Mouse (Mus musculus) hindbrain, embryonic 16.5 days (tissue): ENCODE measurements at regions not wholly inside any gene's neighbourhood (a gene's known extent, or its start where the extent isn't known, plus 50 kb on each side); places are given as distances from the start of the nearest gene placed in this dataset.
A peak's percentile ranks its signal among the peaks of the same experiment; 100 is the strongest.

Experiments
- ATAC-seq: fragments of 200-750 bp; cut with Nextera tagmentation; 2 replicates; pipeline ENCODE4 v1.8.0; 2017; ENCODE audit warnings: moderate TSS enrichment, moderate library complexity
- H3K27ac ChIP-seq: fragments of 300-500 bp; sonication (generic); 2 replicates; pipeline ENCODE4 v1.5.1; 2014; ENCODE audit warnings: low read depth, mild to moderate bottlenecking, control low read depth, low read length, moderate library complexity
- H3K27me3 ChIP-seq: fragments of 300-500 bp; sonication (generic); replicated peaks from 2 replicates; pipeline ENCODE4 v1.6.1; 2014; ENCODE audit warnings: low read length; ENCODE audit not compliant: control insufficient read depth, insufficient read depth
- H3K36me3 ChIP-seq: fragments of 300-500 bp; sonication (generic); 2 replicates; pipeline ENCODE4 v1.6.1; 2014; ENCODE audit warnings: mild to moderate bottlenecking, low read length, moderate library complexity, mixed read lengths; ENCODE audit not compliant: control insufficient read depth, insufficient read depth
- H3K4me1 ChIP-seq: fragments of 300-500 bp; sonication (generic); 2 replicates; pipeline ENCODE4 v1.6.1; 2014; ENCODE audit warnings: low read depth, low read length; ENCODE audit not compliant: control insufficient read depth, insufficient read depth
- H3K4me2 ChIP-seq: fragments of 300-500 bp; sonication (generic); 2 replicates; pipeline ENCODE4 v1.6.1; 2014; ENCODE audit warnings: mild to moderate bottlenecking, low read length, control low read depth, moderate library complexity
- H3K4me3 ChIP-seq: fragments of 300-500 bp; sonication (generic); 2 replicates; pipeline ENCODE4 v1.5.1; 2014; ENCODE audit warnings: mild to moderate bottlenecking, low read length, control low read depth, moderate library complexity
- H3K9ac ChIP-seq: fragments of 300-500 bp; sonication (generic); 2 replicates; pipeline ENCODE4 v1.6.1; 2014; ENCODE audit warnings: low read depth, mild to moderate bottlenecking, control low read depth, low read length, moderate library complexity
- H3K9me3 ChIP-seq: fragments of 300-500 bp; sonication (generic); 2 replicates; pipeline ENCODE4 v1.6.1; 2014; ENCODE audit warnings: mild to moderate bottlenecking, low read length, moderate library complexity; ENCODE audit not compliant: control insufficient read depth
- WGBS: fragments of 180-500 bp; shearing (Covaris S2); extraction: QIAGEN DNeasy Blood & Tissue Kit; methylation state at CpG from one replicate; pipeline ENCODE4 v1.1.7; 2014; 5-methylcytosine and 5-hydroxymethylcytosine counted together

- WGBS = 100% methylated on average over 1 of the region's 1 CpGs
- no peaks in the 10 kb centered on the region for H3K4me1 ChIP-seq
- ATAC-seq = no peak
- no peak overlapping the region for H3K9ac ChIP-seq
- no peak overlapping the region for H3K27ac ChIP-seq
- H3K36me3 ChIP-seq = no peaks in the 10 kb centered on the region
- H3K4me3 ChIP-seq = no peak overlapping the region
- no peak overlapping the region for H3K4me2 ChIP-seq
- H3K9me3 ChIP-seq = no peaks in the 10 kb centered on the region; the same call in 1 of the 2 replicates
- H3K27me3 ChIP-seq = no peaks in the 10 kb centered on the region
These were observed 86.1 kb upstream of the Gjb5 start for GRCm38 (mm10) chr4:127444056-127444455.

GRCm38 (mm10) chr4:127442001-127442400 is 84.0 kb upstream of the Gjb5 start:
- Histone ChIP-seq H3K4me2 (no peak overlapping the region), H3K9ac (no peak overlapping the region), H3K36me3 (no peaks in the 10 kb centered on the region), H3K4me1 (no peaks in the 10 kb centered on the region), H3K27ac (no peak overlapping the region), H3K4me3 (no peak overlapping the region), H3K9me3 (no peaks in the 10 kb centered on the region), H3K27me3 (no peaks in the 10 kb centered on the region)
- ATAC-seq = no peak
- 65% methylated on average over 4 of the region's 4 CpGs for WGBS

GRCm38 (mm10) chr4:127440602-127441001 is 82.6 kb upstream of the Gjb5 start:
- H3K9ac ChIP-seq = no peak overlapping the region
- no peaks in the 10 kb centered on the region for H3K27me3 ChIP-seq
- H3K36me3 ChIP-seq = no peaks in the 10 kb centered on the region
- no peak overlapping the region for H3K4me3 ChIP-seq
- whole genome bisulfite sequencing = 75% methylated on average over 7 of the region's 7 CpGs
- H3K27ac ChIP-seq = no peak overlapping the region
- no peaks in the 10 kb centered on the region for H3K9me3 ChIP-seq
- no peak overlapping the region for H3K4me2 ChIP-seq
- H3K4me1 ChIP-seq = no peaks in the 10 kb centered on the region
- ATAC-seq = no peak

- no peak for ATAC-seq
- Histone ChIP-seq H3K4me3 (no peak overlapping the region), H3K27ac (no peak overlapping the region), H3K4me1 (no peaks in the 10 kb centered on the region), H3K36me3 (no peaks in the 10 kb centered on the region), H3K4me2 (no peak overlapping the region), H3K9me3 (no peaks in the 10 kb centered on the region), H3K27me3 (no peaks in the 10 kb centered on the region), H3K9ac (no peak overlapping the region)
- WGBS = 28% methylated on average over 7 of the region's 8 CpGs
These were observed 77.1 kb upstream of the Gjb5 start for GRCm38 (mm10) chr4:127435076-127435475.

GRCm38 (mm10) chr4:127430237-127430636 is 72.3 kb upstream of the Gjb5 start:
- WGBS = 14% methylated on average over 1 of the region's 1 CpGs
- no peaks in the 10 kb centered on the region for H3K36me3 ChIP-seq
- H3K4me3 ChIP-seq = no peak overlapping the region
- H3K27ac ChIP-seq = no peak overlapping the region; the same call in 1 of the 2 replicates
- H3K27me3 ChIP-seq = no peaks in the 10 kb centered on the region
- no peak overlapping the region for H3K9ac ChIP-seq
- no peaks in the 10 kb centered on the region for H3K4me1 ChIP-seq
- H3K4me2 ChIP-seq = no peak overlapping the region
- ATAC-seq = no peak
- H3K9me3 ChIP-seq = no peaks in the 10 kb centered on the region

GRCm38 (mm10) chr4:127429748-127430147 is 71.8 kb upstream of the Gjb5 start:
- H3K27me3 ChIP-seq = no peaks in the 10 kb centered on the region
- no peak overlapping the region for H3K4me2 ChIP-seq
- H3K36me3 ChIP-seq = no peaks in the 10 kb centered on the region
- H3K9ac ChIP-seq = no peak overlapping the region
- H3K9me3 ChIP-seq = no peaks in the 10 kb centered on the region
- 55% methylated on average over 1 of the region's 1 CpGs for WGBS
- no peak for ATAC-seq
- no peak overlapping the region for H3K27ac ChIP-seq
- no peak overlapping the region for H3K4me3 ChIP-seq
- H3K4me1 ChIP-seq = no peaks in the 10 kb centered on the region

- WGBS = 47% methylated on average over 7 of the region's 7 CpGs
- Histone ChIP-seq H3K9ac (no peak overlapping the region), H3K36me3 (no peaks in the 10 kb centered on the region), H3K27ac (no peak overlapping the region), H3K4me1 (peaks cover 11% of the 10 kb centered on the region), H3K9me3 (no peaks in the 10 kb centered on the region), H3K27me3 (no peaks in the 10 kb centered on the region), H3K4me3 (no peak overlapping the region), H3K4me2 (no peak overlapping the region)
- ATAC-seq = no peak
These were observed 65.9 kb upstream of the Gjb5 start for GRCm38 (mm10) chr4:127423855-127424254.

GRCm38 (mm10) chr4:127421927-127422450 is 64.0 kb upstream of the Gjb5 start:
- Histone ChIP-seq H3K27ac (no peak overlapping the region), H3K9ac (no peak overlapping the region), H3K4me2 (no peak overlapping the region), H3K36me3 (no peaks in the 10 kb centered on the region), H3K27me3 (no peaks in the 10 kb centered on the region), H3K4me1 (peaks cover 22% of the 10 kb centered on the region), H3K9me3 (no peaks in the 10 kb centered on the region), H3K4me3 (no peak overlapping the region)
- 80% methylated on average over 6 of the region's 6 CpGs for WGBS
- ATAC-seq = no peak

- Histone ChIP-seq H3K27ac (no peak overlapping the region), H3K4me2 (no peak overlapping the region), H3K4me1 (peaks cover 22% of the 10 kb centered on the region), H3K27me3 (no peaks in the 10 kb centered on the region), H3K9ac (no peak overlapping the region), H3K9me3 (no peaks in the 10 kb centered on the region), H3K4me3 (no peak overlapping the region), H3K36me3 (no peaks in the 10 kb centered on the region)
- ATAC-seq = no peak
- WGBS = 75% methylated on average over 5 of the region's 5 CpGs
These were observed 63.1 kb upstream of the Gjb5 start for GRCm38 (mm10) chr4:127421129-127421528.

- no peaks in the 10 kb centered on the region for H3K36me3 ChIP-seq
- H3K27ac ChIP-seq = peak overlapping the region; percentile 74
- H3K4me3 ChIP-seq = no peak overlapping the region
- peak overlapping the region; percentile 25 for H3K4me2 ChIP-seq
- no peak for ATAC-seq
- 13% methylated on average over 8 of the region's 8 CpGs for WGBS
- H3K9me3 ChIP-seq = no peaks in the 10 kb centered on the region
- no peaks in the 10 kb centered on the region for H3K27me3 ChIP-seq
- peak overlapping the region; percentile 46 for H3K9ac ChIP-seq
- H3K4me1 ChIP-seq = peaks cover 25% of the 10 kb centered on the region
These were observed 61.8 kb upstream of the Gjb5 start for GRCm38 (mm10) chr4:127419786-127420120.
